Mouse (Mus musculus) myocyte (in vitro differentiated cells): Measurements from ENCODE around the gene Stk38.

Experiments
- POLR2A ChIP-seq: IDR thresholded peaks from one replicate; pipeline ENCODE4 v1.6.1; 2011; ENCODE audit warnings: low read depth, mild to moderate bottlenecking, control low read depth, moderate library complexity; ENCODE audit not compliant: insufficient read length
- TCF3 ChIP-seq: IDR thresholded peaks from one replicate; pipeline ENCODE4 v1.6.1; 2011; ENCODE audit warnings: low read depth, control low read depth; ENCODE audit not compliant: insufficient read length

DNA sequence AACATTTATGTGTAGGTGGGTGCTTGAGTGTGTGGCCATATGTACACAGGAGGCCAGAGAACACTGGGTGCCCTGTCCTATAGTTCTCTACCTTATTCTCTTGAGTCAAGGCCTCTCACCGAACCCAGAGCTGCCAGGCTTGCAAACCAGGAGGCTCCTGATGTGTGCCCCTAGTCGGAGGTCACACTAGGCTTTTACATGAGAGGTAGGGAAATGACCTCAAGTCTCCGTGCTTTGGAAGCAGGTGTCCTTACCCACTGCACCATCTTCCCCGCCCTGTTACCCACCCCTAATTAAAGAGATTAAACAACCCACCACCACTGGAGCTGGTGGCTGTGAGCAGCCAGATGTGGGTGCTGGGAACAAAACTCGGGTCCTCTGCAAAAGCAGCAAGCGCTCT lies 15.6 kb upstream of the Stk38 start:
- TF ChIP-seq POLR2A (no peak), TCF3 (no peak)
